Mouse (Mus musculus): ENCODE measurements at regions not wholly inside any gene's neighbourhood (a gene's known extent, or its start where the extent isn't known, plus 50 kb on each side); places are given as distances from the start of the nearest gene placed in this dataset.

GRCm38 (mm10) chr1:35763456-35763855 lies 304.7 kb upstream of the Hs6st1 start:
- TF ChIP-seq CTCF (IDR thresholded peaks at IDR 0.05; ENCODE audit: insufficient read depth, low read depth, low read length) (no peak), POLR2A (IDR thresholded peaks at IDR 0.05; ENCODE audit: insufficient read depth, low read depth, low read length) (no peak)

Measured in olfactory bulb, adult 2 months (tissue).